Mouse (Mus musculus): ENCODE data around the gene Havcr2. TPM values are rescaled to one million over a fixed set of nuclear protein-coding genes. Genes with fewer than 3 reads are reported as not detected.
A peak's percentile ranks its signal among the peaks of the same experiment; 100 is the strongest.

Gene Havcr2
- total and polyA plus RNA-seq, 3 experiments, result 0.27 to 0.60 TPM; not detected in 1

- dilution Hi-C loops (cut with MboI; ENCODE audit: extremely low pct_ligation_motif_present, extremely low pct_unique_long_range_greater_than_20kb, low sequenced_read_pairs) (no loop called here), in situ Hi-C loops (cut with MboI; ENCODE audit: low pct_ligation_motif_present, low pct_unique_long_range_greater_than_20kb, low sequenced_read_pairs) (no loop called here)
- no peaks in the 10 kb centered on the region for H3K79me2 ChIP-seq (replicated peaks; ENCODE audit: control insufficient read depth, extremely low read depth, insufficient read depth, poor library complexity, severe bottlenecking)
- H3K4me2 ChIP-seq (ENCODE audit: insufficient read depth, low read depth, poor library complexity, severe bottlenecking), result no peak overlapping the region
- no peaks in the 10 kb centered on the region for H3K36me3 ChIP-seq (replicated peaks in 1 of 2; ENCODE audit: control insufficient read depth in 1 of 2, insufficient read depth in 1 of 2, low read length in 1 of 2)
- H3K27ac ChIP-seq (ENCODE audit: insufficient read depth, low read depth), result no peak overlapping the region
- no peaks in the 10 kb centered on the region for H3K9me3 ChIP-seq (replicated peaks; ENCODE audit: low read length)
- H3K9ac ChIP-seq (ENCODE audit: insufficient read depth, low read depth), result no peak overlapping the region
- peaks cover 10 to 31% of the 10 kb centered on the region in 2 experiments for H3K4me1 ChIP-seq (ENCODE audit: control insufficient read depth in 1 of 2, insufficient read depth in 2 of 2)
- no peak for DNase-seq (ENCODE audit: extremely low read depth)
- TF ChIP-seq GABPA (IDR thresholded peaks at IDR 0.05; ENCODE audit: insufficient replicate concordance, low read depth, low read length) (no peak), ZKSCAN1 (IDR thresholded peaks at IDR 0.05; ENCODE audit: borderline replicate concordance, low read depth, low read length) (no peak), SMC3 (IDR thresholded peaks at IDR 0.05; ENCODE audit: low read depth, low read length) (no peak), RCOR1 (conservative IDR thresholded peaks at IDR 0.05; ENCODE audit: low read depth, low read length) (no peak), CHD2 (IDR thresholded peaks at IDR 0.05; ENCODE audit: low read length) (no peak), JUN (IDR thresholded peaks at IDR 0.05; ENCODE audit: insufficient read depth, low read depth, low read length) (no peak), UBTF (IDR thresholded peaks at IDR 0.05; ENCODE audit: low read depth, low read length) (no peak), CTCF (conservative IDR thresholded peaks at IDR 0.05 in 1 of 2, IDR thresholded peaks at IDR 0.05 in 1 of 2; ENCODE audit: low read depth in 2 of 2, low read length in 2 of 2) (no peak)
- no peaks in the 10 kb centered on the region for H3K27me3 ChIP-seq (replicated peaks)
- H3K4me3 ChIP-seq (replicated peaks in 1 of 3; ENCODE audit: low read depth in 2 of 3, low read length in 2 of 3, poor library complexity in 1 of 3), result no peak overlapping the region
Measured at GRCm38 (mm10) chr11:46459960-46460359, 5.2 kb downstream of the Havcr2 start.

DNA sequence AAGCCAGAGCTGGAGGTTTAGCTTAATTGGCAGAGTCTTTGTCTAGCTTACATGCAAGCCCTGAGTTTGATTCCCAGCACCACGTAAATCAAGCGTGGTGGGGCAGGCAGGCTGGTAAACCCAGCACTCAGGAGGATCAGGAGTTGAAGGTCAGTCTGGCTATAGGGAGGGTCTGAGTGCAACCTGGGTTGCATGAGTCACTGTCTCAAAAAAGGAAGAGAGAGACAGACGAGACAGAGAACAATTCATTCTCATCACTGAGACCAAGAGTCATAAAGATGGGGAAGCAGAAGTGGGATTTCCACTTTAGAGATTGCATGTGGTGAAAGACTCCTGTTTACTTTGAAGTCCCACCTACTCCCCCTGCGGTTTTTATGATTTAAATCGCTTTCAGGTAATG is 6.6 kb downstream of the Havcr2 start:
- Histone ChIP-seq H3K9ac (ENCODE audit: insufficient read depth, low read depth) (no peak overlapping the region), H3K79me2 (replicated peaks; ENCODE audit: control insufficient read depth, extremely low read depth, insufficient read depth, poor library complexity, severe bottlenecking) (no peaks in the 10 kb centered on the region), H3K36me3 (replicated peaks in 1 of 2; ENCODE audit: control insufficient read depth in 1 of 2, insufficient read depth in 1 of 2, low read length in 1 of 2) (no peaks in the 10 kb centered on the region), H3K4me3 (replicated peaks in 1 of 3; ENCODE audit: low read depth in 2 of 3, low read length in 2 of 3, poor library complexity in 1 of 3) (no peak overlapping the region), H3K4me1 (ENCODE audit: control insufficient read depth in 1 of 2, insufficient read depth in 2 of 2) (peaks cover 10 to 28% of the 10 kb centered on the region in 2 experiments), H3K27ac (ENCODE audit: insufficient read depth, low read depth) (no peak overlapping the region), H3K9me3 (replicated peaks; ENCODE audit: low read length) (no peaks in the 10 kb centered on the region), H3K4me2 (ENCODE audit: insufficient read depth, low read depth, poor library complexity, severe bottlenecking) (peak overlapping the region; percentile 80), H3K27me3 (replicated peaks) (no peaks in the 10 kb centered on the region)
- dilution Hi-C loops (cut with MboI; ENCODE audit: extremely low pct_ligation_motif_present, extremely low pct_unique_long_range_greater_than_20kb, low sequenced_read_pairs), result no loop called here
- TF ChIP-seq KAT2A (IDR thresholded peaks at IDR 0.05; ENCODE audit: insufficient replicate concordance, low read length) (0 out of 2 replicates have a peak, but pooled peaks have one; percentile 9), BHLHE40 (IDR thresholded peaks at IDR 0.05; ENCODE audit: low read depth, low read length) (peak; percentile 47; the same call in 1 of the 2 replicates), MEF2A (IDR thresholded peaks at IDR 0.05; ENCODE audit: borderline replicate concordance, low read depth, low read length) (peak; percentile 91), CHD1 (IDR thresholded peaks at IDR 0.05; ENCODE audit: low read depth, low read length) (no peak), JUN (IDR thresholded peaks at IDR 0.05; ENCODE audit: insufficient read depth, low read depth, low read length) (peak; percentile 70), ZMIZ1 (IDR thresholded peaks at IDR 0.05; ENCODE audit: low read depth, low read length) (no peak), CTCF (conservative IDR thresholded peaks at IDR 0.05 in 1 of 2, IDR thresholded peaks at IDR 0.05 in 1 of 2; ENCODE audit: low read depth in 2 of 2, low read length in 2 of 2) (no peak), ETS1 (conservative IDR thresholded peaks at IDR 0.05; ENCODE audit: low read depth, low read length) (peak; percentile 44; the same call in 1 of the 2 replicates), IRF4 (IDR thresholded peaks at IDR 0.05; ENCODE audit: low read depth, low read length) (peak; percentile 81), JUND (conservative IDR thresholded peaks at IDR 0.05; ENCODE audit: low read depth, low read length) (peak; percentile 62), MYC (IDR thresholded peaks at IDR 0.05; ENCODE audit: low read depth, low read length) (0 out of 2 replicates have a peak, but pooled peaks have one; percentile 16), EP300 (IDR thresholded peaks at IDR 0.05; ENCODE audit: low read length) (peak; percentile 79; the same call in 1 of the 2 replicates), RCOR1 (conservative IDR thresholded peaks at IDR 0.05; ENCODE audit: low read depth, low read length) (peak; percentile 31; the same call in 1 of the 2 replicates)
- in situ Hi-C loops (cut with MboI; ENCODE audit: low pct_ligation_motif_present, low pct_unique_long_range_greater_than_20kb, low sequenced_read_pairs), result no loop called here
- peak; percentile 60 for DNase-seq (ENCODE audit: extremely low read depth)

Measured in CH12.LX (cell line).